Mouse (Mus musculus): ENCODE results near the gene Clpsl2. TPM values are rescaled to one million over a fixed set of nuclear protein-coding genes. Genes with fewer than 3 reads are reported as not detected.

The Clpsl2 gene
- polyA plus RNA-seq, 1 experiment = not detected

- peaks cover 24% of the 10 kb centered on the region for H3K4me1 ChIP-seq (ENCODE audit: control insufficient read depth, insufficient read depth, low read length)
- 1% methylated on average over 41 of the region's 46 CpGs for WGBS
- TF ChIP-seq CTCF (IDR thresholded peaks at IDR 0.05; ENCODE audit: insufficient read depth, low read depth, low read length) (no peak), POLR2A (IDR thresholded peaks at IDR 0.05; ENCODE audit: insufficient read depth, low read depth, low read length) (no peak)
Observed at GRCm38 (mm10) chr17:28517956-28518614, 31.1 kb upstream of the Clpsl2 start.

GRCm38 (mm10) chr17:28518615-28519071, 30.6 kb upstream of the Clpsl2 start:
- H3K27ac ChIP-seq (ENCODE audit: insufficient read depth, low read depth, low read length) = 0 out of 2 replicates have a peak overlapping the region, but pooled peaks have one; percentile 69
- peaks cover 29% of the 10 kb centered on the region for H3K4me1 ChIP-seq (ENCODE audit: control insufficient read depth, insufficient read depth, low read length)
- no peak for TF ChIP-seq POLR2A (IDR thresholded peaks at IDR 0.05; ENCODE audit: insufficient read depth, low read depth, low read length)
- no peak for TF ChIP-seq CTCF (IDR thresholded peaks at IDR 0.05; ENCODE audit: insufficient read depth, low read depth, low read length)
- H3K4me3 ChIP-seq (ENCODE audit: insufficient read depth, low read depth, low read length) = peak overlapping the region; percentile 54
- 50% methylated on average over 8 of the region's 8 CpGs for WGBS

More at GRCm38 (mm10) chr17:28517956-28518614, 31.1 kb upstream of the Clpsl2 start:
- peak overlapping the region; percentile 72 for H3K27ac ChIP-seq (ENCODE audit: insufficient read depth, low read depth, low read length)
- peak overlapping the region; percentile 54 for H3K4me3 ChIP-seq (ENCODE audit: insufficient read depth, low read depth, low read length)

GRCm38 (mm10) chr17:28519827-28520226, 29.4 kb upstream of the Clpsl2 start:
- 80% methylated on average over 3 of the region's 3 CpGs for WGBS
- Histone ChIP-seq H3K27ac (ENCODE audit: insufficient read depth, low read depth, low read length) (no peak overlapping the region), H3K4me3 (ENCODE audit: insufficient read depth, low read depth, low read length) (no peak overlapping the region), H3K4me1 (ENCODE audit: control insufficient read depth, insufficient read depth, low read length) (peaks cover 30% of the 10 kb centered on the region)
- TF ChIP-seq CTCF (IDR thresholded peaks at IDR 0.05; ENCODE audit: insufficient read depth, low read depth, low read length) (no peak), POLR2A (IDR thresholded peaks at IDR 0.05; ENCODE audit: insufficient read depth, low read depth, low read length) (no peak)

DNA sequence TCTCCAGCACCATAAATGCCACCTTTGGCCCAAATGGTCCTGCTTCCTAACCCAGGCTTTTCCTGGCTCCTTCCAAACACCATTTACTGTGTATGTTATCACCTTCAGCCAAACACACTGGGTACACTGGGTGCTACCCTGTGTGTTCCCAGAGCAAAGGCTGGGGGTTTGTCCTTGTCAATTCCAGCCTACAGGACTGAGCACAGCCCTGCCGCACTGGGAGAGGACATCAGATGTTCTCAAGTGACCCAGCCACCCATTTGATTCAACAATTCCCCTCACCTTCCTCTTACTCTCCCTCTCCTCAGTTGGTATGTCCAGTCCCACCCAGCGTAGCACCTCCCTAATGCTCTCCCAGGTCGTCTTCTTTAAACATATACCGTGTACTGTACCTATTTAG, 28.6 kb upstream of the Clpsl2 start:
- WGBS = 91% methylated on average over 4 of the region's 4 CpGs
- TF ChIP-seq POLR2A (IDR thresholded peaks at IDR 0.05; ENCODE audit: insufficient read depth, low read depth, low read length) (no peak), CTCF (IDR thresholded peaks at IDR 0.05; ENCODE audit: insufficient read depth, low read depth, low read length) (no peak)
- H3K27ac ChIP-seq (ENCODE audit: insufficient read depth, low read depth, low read length) = no peak overlapping the region
- H3K4me3 ChIP-seq (ENCODE audit: insufficient read depth, low read depth, low read length) = no peak overlapping the region
- peaks cover 27% of the 10 kb centered on the region for H3K4me1 ChIP-seq (ENCODE audit: control insufficient read depth, insufficient read depth, low read length)

GRCm38 (mm10) chr17:28521071-28521726, 28.0 kb upstream of the Clpsl2 start:
- TF ChIP-seq CTCF (IDR thresholded peaks at IDR 0.05; ENCODE audit: insufficient read depth, low read depth, low read length) = no peak
- no peak for TF ChIP-seq POLR2A (IDR thresholded peaks at IDR 0.05; ENCODE audit: insufficient read depth, low read depth, low read length)
- Histone ChIP-seq H3K4me3 (ENCODE audit: insufficient read depth, low read depth, low read length) (no peak overlapping the region), H3K4me1 (ENCODE audit: control insufficient read depth, insufficient read depth, low read length) (peaks cover 22% of the 10 kb centered on the region), H3K27ac (ENCODE audit: insufficient read depth, low read depth, low read length) (no peak overlapping the region)
- WGBS = 77% methylated on average over 5 of the region's 5 CpGs

- peaks cover 22% of the 10 kb centered on the region for H3K4me1 ChIP-seq (ENCODE audit: control insufficient read depth, insufficient read depth, low read length)
- peak overlapping the region; percentile 64; the same call in 1 of the 2 replicates for H3K4me3 ChIP-seq (ENCODE audit: insufficient read depth, low read depth, low read length)
- H3K27ac ChIP-seq (ENCODE audit: insufficient read depth, low read depth, low read length) = peak overlapping the region; percentile 42; the same call in 1 of the 2 replicates
- WGBS = 26% methylated on average over 6 of the region's 6 CpGs
- TF ChIP-seq CTCF (IDR thresholded peaks at IDR 0.05; ENCODE audit: insufficient read depth, low read depth, low read length) (no peak), POLR2A (IDR thresholded peaks at IDR 0.05; ENCODE audit: insufficient read depth, low read depth, low read length) (no peak)
Observed at GRCm38 (mm10) chr17:28521920-28522319, 27.3 kb upstream of the Clpsl2 start.

GRCm38 (mm10) chr17:28522623-28523354, 26.4 kb upstream of the Clpsl2 start:
- WGBS = under 1% methylated on average over 58 of the region's 66 CpGs

DNA sequence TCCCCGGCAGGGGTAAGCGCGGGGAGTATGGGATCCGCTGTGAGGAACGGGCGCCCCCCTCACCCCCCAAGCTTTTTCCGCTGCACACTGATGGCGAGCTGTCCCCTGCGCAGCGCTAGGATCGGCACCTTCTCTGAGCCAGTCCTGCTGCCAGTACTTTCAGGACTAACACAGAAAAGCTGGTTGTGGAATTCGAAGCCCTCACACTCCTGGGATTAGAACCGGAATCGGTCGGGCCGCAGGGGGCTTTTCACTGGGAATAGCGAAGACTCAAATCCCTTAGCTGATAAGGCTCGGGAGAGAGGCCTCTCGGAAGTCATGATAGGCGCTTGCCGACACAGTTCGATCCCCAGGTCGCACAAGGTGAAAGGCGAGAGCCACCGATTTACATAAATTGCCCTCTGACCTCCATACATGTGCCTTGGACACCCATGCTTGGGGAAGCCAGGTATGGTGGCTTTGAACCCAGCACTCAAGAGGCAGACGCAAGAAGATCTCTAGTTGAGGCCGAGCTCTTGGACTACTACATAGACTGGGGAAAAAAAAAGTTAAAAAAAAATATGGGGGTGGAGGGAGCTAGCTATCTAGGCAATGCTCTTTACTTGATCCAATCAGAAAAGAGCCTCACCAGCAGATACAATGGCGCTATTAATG, 25.7 kb upstream of the Clpsl2 start:
- TF ChIP-seq POLR2A (IDR thresholded peaks at IDR 0.05; ENCODE audit: insufficient read depth, low read depth, low read length) = no peak
- TF ChIP-seq CTCF (IDR thresholded peaks at IDR 0.05; ENCODE audit: insufficient read depth, low read depth, low read length) = no peak
- H3K4me1 ChIP-seq (ENCODE audit: control insufficient read depth, insufficient read depth, low read length) = peaks cover 18% of the 10 kb centered on the region
- peak overlapping the region; percentile 64 for H3K4me3 ChIP-seq (ENCODE audit: insufficient read depth, low read depth, low read length)
- H3K27ac ChIP-seq (ENCODE audit: insufficient read depth, low read depth, low read length) = peak overlapping the region; percentile 85
- WGBS = 15% methylated on average over 28 of the region's 28 CpGs

More at GRCm38 (mm10) chr17:28522623-28523354, 26.4 kb upstream of the Clpsl2 start:
- peak overlapping the region; percentile 96 for H3K27ac ChIP-seq (ENCODE audit: insufficient read depth, low read depth, low read length)
- H3K4me3 ChIP-seq (ENCODE audit: insufficient read depth, low read depth, low read length) = peak overlapping the region; percentile 64
- H3K4me1 ChIP-seq (ENCODE audit: control insufficient read depth, insufficient read depth, low read length) = peaks cover 22% of the 10 kb centered on the region
- TF ChIP-seq CTCF (IDR thresholded peaks at IDR 0.05; ENCODE audit: insufficient read depth, low read depth, low read length) (no peak), POLR2A (IDR thresholded peaks at IDR 0.05; ENCODE audit: insufficient read depth, low read depth, low read length) (peak; percentile 57)
